Mouse (Mus musculus): ENCODE measurements around the gene Gon7.

DNA sequence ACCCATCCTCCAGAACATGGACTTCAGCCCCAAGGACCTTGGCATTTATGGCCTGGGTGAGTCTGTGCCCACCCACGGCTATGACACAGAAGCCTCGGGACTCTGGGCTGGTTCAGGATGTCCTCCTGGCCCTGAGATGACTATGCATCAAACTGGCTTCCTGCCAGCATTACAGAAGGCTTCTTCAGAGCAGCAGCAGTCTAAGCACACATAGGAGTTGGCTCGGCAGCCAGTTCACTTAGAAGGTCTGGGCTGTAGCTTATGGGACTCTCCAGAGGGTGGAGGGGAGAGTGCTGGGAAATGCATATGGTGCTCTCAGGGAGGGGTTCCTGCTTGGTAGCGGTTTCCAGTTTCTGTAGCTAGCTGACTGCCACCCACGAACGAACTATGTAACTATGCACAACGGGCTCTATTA is 31.8 kb downstream of the Gon7 start:
- TF ChIP-seq CTCF (IDR thresholded peaks at IDR 0.05; ENCODE audit: extremely low read depth, insufficient read length, insufficient replicate concordance, low read depth, low read length) = no peak
- no peak; the same call in 1 of the 2 replicates for TF ChIP-seq POLR2A (IDR thresholded peaks at IDR 0.05; ENCODE audit: low read depth, low read length)
